Mouse (Mus musculus) stomach, postnatal 0 days (tissue): ENCODE results near the gene Gm9745. TPM values are rescaled to one million over a fixed set of nuclear protein-coding genes. Genes with fewer than 3 reads are reported as not detected.

Experiments
- microRNA-seq: library from miRNA; unstranded; fragments of <30 nt; microRNA quantifications from one replicate; pipeline ENCODE4, GENCODE M21; 2016
- polyA plus RNA-seq: library from polyadenylated mRNA; unstranded; fragments of >200 nt; fragmentation: Nextera tagmentation; extraction: Ambion mirVana; gene quantifications from 2 replicates; pipeline ENCODE4 v1.2.1, GENCODE M21; 2015

Gene Gm9745
- polyA plus RNA-seq, 1 experiment from 2014 or later, result not detected

Small RNA genes within 50 kb of the gene (microRNA-seq; reads per million reads assigned to microRNA genes)
- not detected for gene Gm22750

Other genes with a start within 250 kb of the Gm9745 start
- 7.4 and 7.6 TPM in 2 replicates for gene Wdr37, start 76.3 kb downstream of the Gm9745 start, polyA plus RNA-seq
- 76.7 and 77.2 TPM in 2 replicates for gene Idi1, start 62.7 kb downstream of the Gm9745 start, polyA plus RNA-seq
- gene Idi2, start 4.6 kb upstream of the Gm9745 start, polyA plus RNA-seq, result not detected in 2 replicates
- 43.5 and 50.0 TPM in 2 replicates for gene Gtpbp4, start 47.9 kb upstream of the Gm9745 start, polyA plus RNA-seq
- 28.4 and 29.0 TPM in 2 replicates for gene Larp4b, start 145.7 kb upstream of the Gm9745 start, polyA plus RNA-seq